Mouse (Mus musculus) macrophage (primary cell): ENCODE data around the gene Psmc1. TPM values are rescaled to one million over a fixed set of nuclear protein-coding genes. Genes with fewer than 3 reads are reported as not detected.

Experiments
- polyA plus RNA-seq: library from polyadenylated mRNA; stranded (reverse); fragments of 250-400 nt; gene quantifications from 3 replicates; pipeline ENCODE4 v1.2.4, GENCODE M21; 2018; ENCODE audit warnings: inconsistent platforms

The Psmc1 gene
- polyA plus RNA-seq, 1 experiment from 2014 or later: 355 TPM

Other genes starting within 250 kb of the Psmc1 start
- gene Efcab11, start 225.7 kb upstream of the Psmc1 start, polyA plus RNA-seq: 0.36 to 1.9 TPM (median 1.4 TPM) in 3 replicates
- gene Tdp1, start 225.6 kb upstream of the Psmc1 start, polyA plus RNA-seq: 6.7 to 14.2 TPM (median 8.4 TPM) in 3 replicates
- 14.2 to 39.1 TPM (median 20.5 TPM) in 3 replicates for gene Kcnk13, start 145.7 kb upstream of the Psmc1 start, polyA plus RNA-seq
- 10.0 to 19.9 TPM (median 11.5 TPM) in 3 replicates for gene Nrde2, start 49.5 kb downstream of the Psmc1 start, polyA plus RNA-seq
- 353 to 525 TPM (median 432 TPM) in 3 replicates for gene Calm1, start 89.3 kb downstream of the Psmc1 start, polyA plus RNA-seq